Mouse (Mus musculus) hindbrain, embryonic 13.5 days (tissue): ENCODE data around the gene Traf1. TPM values are rescaled to one million over a fixed set of nuclear protein-coding genes. Genes with fewer than 3 reads are reported as not detected.
A peak's percentile ranks its signal among the peaks of the same experiment; 100 is the strongest.

Experiments
- ATAC-seq: fragments of 200-750 bp; cut with Nextera tagmentation; 2 replicates; pipeline ENCODE4 v1.8.0; 2017; ENCODE audit warnings: moderate TSS enrichment; ENCODE audit not compliant: low FRiP score
- H3K27ac ChIP-seq: fragments of 300-500 bp; sonication (generic); 2 replicates; pipeline ENCODE4 v1.5.1; 2015; ENCODE audit warnings: inconsistent platforms, mild to moderate bottlenecking, moderate library complexity
- H3K27me3 ChIP-seq: fragments of 300-500 bp; sonication (generic); 2 replicates; pipeline ENCODE4 v1.6.1; 2015; ENCODE audit warnings: mild to moderate bottlenecking, inconsistent platforms
- H3K36me3 ChIP-seq: fragments of 300-500 bp; sonication (generic); 2 replicates; pipeline ENCODE4 v1.6.1; 2015; ENCODE audit warnings: mild to moderate bottlenecking, inconsistent platforms
- H3K4me1 ChIP-seq: fragments of 300-500 bp; sonication (generic); replicated peaks from 2 replicates; pipeline ENCODE4 v1.6.1; 2015; ENCODE audit warnings: inconsistent platforms
- H3K4me2 ChIP-seq: fragments of 300-500 bp; sonication (generic); 2 replicates; pipeline ENCODE4 v1.6.1; 2015; ENCODE audit warnings: inconsistent platforms, mild to moderate bottlenecking, moderate library complexity
- H3K4me3 ChIP-seq: fragments of 300-500 bp; sonication (generic); 2 replicates; pipeline ENCODE4 v1.5.1; 2015; ENCODE audit warnings: mild to moderate bottlenecking, inconsistent platforms
- H3K9ac ChIP-seq: fragments of 300-500 bp; sonication (generic); 2 replicates; pipeline ENCODE4 v1.6.1; 2015; ENCODE audit warnings: mild to moderate bottlenecking, inconsistent platforms
- H3K9me3 ChIP-seq: fragments of 300-500 bp; sonication (generic); 2 replicates; pipeline ENCODE4 v1.6.1; 2016; ENCODE audit warnings: inconsistent platforms
- whole genome bisulfite sequencing: fragments of 180-500 bp; shearing (Covaris S2); methylation state at CpG from one replicate; pipeline ENCODE4 v1.1.7; 2015; 5-methylcytosine and 5-hydroxymethylcytosine counted together
- polyA plus RNA-seq: library from polyadenylated mRNA; unstranded; fragments of >200 nt; fragmentation: Nextera tagmentation; extraction: Ambion mirVana; gene quantifications from 2 replicates; pipeline ENCODE4 v1.2.1, GENCODE M21; 2015

The Traf1 gene
- polyA plus RNA-seq = 0.73 and 1.9 TPM in 2 replicates

- H3K36me3 ChIP-seq = no peaks in the 10 kb centered on the region
- H3K4me1 ChIP-seq = peaks cover 7% of the 10 kb centered on the region; the same call in 1 of the 2 replicates
- H3K4me3 ChIP-seq = peak within 1 kb of the TSS; percentile 16
- H3K9ac ChIP-seq = peak within 1 kb of the TSS; percentile 31; the same call in 1 of the 2 replicates
- WGBS = 24% methylated on average over 20 of the region's 20 CpGs
- H3K4me2 ChIP-seq = peak within 1 kb of the TSS; percentile 45
- no peaks in the 10 kb centered on the region for H3K9me3 ChIP-seq
- peaks cover 7% of the 10 kb centered on the region for H3K27me3 ChIP-seq
- H3K27ac ChIP-seq = no peak within 1 kb of the TSS
- ATAC-seq = no peak
Measured at GRCm38 (mm10) chr2:34961481-34962036, at the start of gene Traf1. Gene Traf1, minus strand, starts transcription at chr2:34961772.

DNA sequence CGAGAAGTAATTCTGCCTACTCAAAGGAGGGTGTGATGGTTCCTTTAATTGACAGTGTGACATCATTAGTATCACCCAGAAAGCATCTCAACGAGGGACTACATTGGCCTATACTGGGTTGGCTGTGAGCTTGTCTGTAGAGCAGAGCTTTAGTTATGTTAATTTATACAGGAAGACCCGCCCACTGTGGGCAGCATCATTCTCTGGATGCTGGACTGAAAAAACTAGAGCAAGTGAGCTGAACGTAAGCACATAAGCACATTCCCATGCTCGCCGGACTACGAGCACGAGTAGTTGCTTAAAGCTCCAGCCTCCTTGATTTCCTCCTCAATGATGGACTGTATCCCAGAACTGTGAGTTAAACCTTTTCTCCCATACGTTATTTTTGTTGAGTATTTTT lies 37.4 kb upstream of the Traf1 start:
- 83% methylated on average over 9 of the region's 9 CpGs for WGBS
- no peak for ATAC-seq
- Histone ChIP-seq H3K36me3 (no peaks in the 10 kb centered on the region), H3K9ac (no peak overlapping the region), H3K27me3 (no peaks in the 10 kb centered on the region), H3K4me1 (peaks cover 6% of the 10 kb centered on the region), H3K4me2 (no peak overlapping the region), H3K9me3 (no peaks in the 10 kb centered on the region), H3K4me3 (no peak overlapping the region), H3K27ac (no peak overlapping the region)

DNA sequence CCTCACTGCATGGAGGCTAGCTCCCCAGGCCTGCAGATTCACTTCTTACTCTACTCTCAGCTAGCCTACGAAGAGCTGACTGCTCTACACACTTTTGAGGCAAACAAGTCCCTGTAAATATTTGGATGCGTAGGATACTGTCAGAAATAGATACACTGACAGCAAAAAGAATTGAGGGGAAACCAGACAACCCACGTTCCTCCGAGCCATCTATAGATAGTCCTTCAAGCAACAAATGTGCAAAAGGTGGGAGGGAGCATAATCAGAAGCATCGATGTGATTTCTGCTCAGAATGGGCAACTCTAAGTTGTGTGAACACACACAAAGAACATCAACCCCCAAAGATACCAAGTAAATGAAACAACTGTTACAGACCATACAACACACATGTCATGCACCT lies 34.9 kb upstream of the Traf1 start:
- WGBS = 92% methylated on average over 5 of the region's 5 CpGs
- Histone ChIP-seq H3K9ac (no peak overlapping the region), H3K4me2 (no peak overlapping the region), H3K9me3 (no peaks in the 10 kb centered on the region), H3K4me3 (no peak overlapping the region), H3K36me3 (no peaks in the 10 kb centered on the region), H3K4me1 (peaks cover 18% of the 10 kb centered on the region), H3K27ac (no peak overlapping the region), H3K27me3 (no peaks in the 10 kb centered on the region)
- no peak for ATAC-seq

DNA sequence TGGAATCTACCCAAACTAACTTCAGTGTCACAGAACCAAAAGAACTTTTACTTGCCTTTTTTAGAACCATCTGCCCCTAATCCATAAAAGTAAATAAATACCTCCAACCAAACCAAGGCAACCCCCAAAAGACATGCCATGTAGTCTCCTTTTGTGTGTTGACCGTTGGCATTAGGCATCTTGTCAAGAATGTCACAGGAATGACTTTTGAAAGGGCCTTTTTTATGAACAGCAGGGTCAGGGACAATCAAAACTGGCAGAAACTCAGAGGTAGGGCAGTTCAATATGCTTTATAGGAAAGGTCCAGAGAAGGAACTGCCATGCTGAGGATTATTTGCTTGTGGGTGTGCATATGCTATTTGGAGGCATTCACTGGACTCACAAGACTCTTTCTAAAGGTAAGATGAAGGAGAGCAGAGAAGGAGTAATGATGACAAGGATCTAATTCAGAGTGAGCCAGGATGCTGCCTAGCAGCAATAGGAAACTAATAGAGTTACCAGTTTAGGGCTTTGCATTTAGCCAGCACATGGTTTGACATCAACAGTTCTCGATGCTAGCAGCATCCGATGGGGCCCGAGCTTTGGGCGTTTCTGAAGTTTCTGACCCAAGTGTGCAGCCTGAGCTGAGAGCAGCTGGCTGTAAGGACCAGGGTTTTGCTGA lies 32.3 kb upstream of the Traf1 start:
- WGBS = 44% methylated on average over 5 of the region's 5 CpGs
- H3K4me2 ChIP-seq = no peak overlapping the region

GRCm38 (mm10) chr2:34992729-34993695 lies 31.4 kb upstream of the Traf1 start:
- no peak overlapping the region for H3K9ac ChIP-seq
- H3K27ac ChIP-seq = peak overlapping the region; percentile 80
- peaks cover 18% of the 10 kb centered on the region for H3K4me1 ChIP-seq
- peak; percentile 82 for ATAC-seq
- no peaks in the 10 kb centered on the region for H3K9me3 ChIP-seq
- no peak overlapping the region for H3K4me3 ChIP-seq
- peak overlapping the region; percentile 26 for H3K4me2 ChIP-seq
- WGBS = 8% methylated on average over 9 of the region's 9 CpGs
- no peaks in the 10 kb centered on the region for H3K36me3 ChIP-seq
- H3K27me3 ChIP-seq = no peaks in the 10 kb centered on the region

More for the DNA sequence above, 32.3 kb upstream of the Traf1 start:
- Histone ChIP-seq H3K27ac (peak overlapping the region; percentile 59), H3K36me3 (no peaks in the 10 kb centered on the region), H3K4me1 (peaks cover 18% of the 10 kb centered on the region), H3K27me3 (no peaks in the 10 kb centered on the region), H3K4me3 (no peak overlapping the region), H3K9me3 (no peaks in the 10 kb centered on the region), H3K9ac (no peak overlapping the region)
- ATAC-seq = peak; percentile 46; the same call in 1 of the 2 replicates

DNA sequence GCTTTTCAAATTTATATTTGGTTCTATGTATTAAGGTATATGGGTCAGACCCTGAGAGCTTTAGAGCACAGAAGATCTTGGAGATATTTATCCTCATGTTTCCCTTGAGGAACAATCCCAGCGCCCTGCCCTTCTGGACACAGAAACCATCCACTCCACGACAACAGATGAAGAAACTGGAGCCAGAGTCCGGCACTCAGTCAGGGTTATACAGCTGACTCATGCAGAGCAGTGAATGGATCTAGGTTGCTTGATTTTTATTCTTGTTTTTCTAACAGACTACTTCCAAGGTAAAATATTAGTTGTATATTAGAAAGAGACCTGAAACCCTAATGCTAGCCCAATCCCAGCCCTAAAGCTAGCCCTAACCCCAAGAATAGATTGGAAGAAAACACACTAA lies 30.4 kb upstream of the Traf1 start:
- H3K9me3 ChIP-seq = no peaks in the 10 kb centered on the region
- no peak overlapping the region for H3K4me3 ChIP-seq
- H3K27ac ChIP-seq = no peak overlapping the region
- 81% methylated on average over 3 of the region's 3 CpGs for WGBS
- no peak for ATAC-seq
- peaks cover 18% of the 10 kb centered on the region for H3K4me1 ChIP-seq
- H3K9ac ChIP-seq = no peak overlapping the region
- no peak overlapping the region for H3K4me2 ChIP-seq
- H3K36me3 ChIP-seq = no peaks in the 10 kb centered on the region
- H3K27me3 ChIP-seq = no peaks in the 10 kb centered on the region

- H3K9me3 ChIP-seq = no peaks in the 10 kb centered on the region
- H3K4me3 ChIP-seq = no peak overlapping the region
- no peak overlapping the region for H3K4me2 ChIP-seq
- H3K27ac ChIP-seq = no peak overlapping the region; the same call in 1 of the 2 replicates
- H3K4me1 ChIP-seq = peaks cover 18% of the 10 kb centered on the region
- no peaks in the 10 kb centered on the region for H3K36me3 ChIP-seq
- 81% methylated on average over 1 of the region's 1 CpGs for WGBS
- H3K9ac ChIP-seq = no peak overlapping the region
- no peaks in the 10 kb centered on the region for H3K27me3 ChIP-seq
- ATAC-seq = no peak
Measured at GRCm38 (mm10) chr2:34989749-34990148, 28.2 kb upstream of the Traf1 start.

- no peaks in the 10 kb centered on the region for H3K27me3 ChIP-seq
- 84% methylated on average over 1 of the region's 1 CpGs for WGBS
- H3K27ac ChIP-seq = no peak overlapping the region
Measured at GRCm38 (mm10) chr2:34987595-34987994, 26.0 kb upstream of the Traf1 start.

DNA sequence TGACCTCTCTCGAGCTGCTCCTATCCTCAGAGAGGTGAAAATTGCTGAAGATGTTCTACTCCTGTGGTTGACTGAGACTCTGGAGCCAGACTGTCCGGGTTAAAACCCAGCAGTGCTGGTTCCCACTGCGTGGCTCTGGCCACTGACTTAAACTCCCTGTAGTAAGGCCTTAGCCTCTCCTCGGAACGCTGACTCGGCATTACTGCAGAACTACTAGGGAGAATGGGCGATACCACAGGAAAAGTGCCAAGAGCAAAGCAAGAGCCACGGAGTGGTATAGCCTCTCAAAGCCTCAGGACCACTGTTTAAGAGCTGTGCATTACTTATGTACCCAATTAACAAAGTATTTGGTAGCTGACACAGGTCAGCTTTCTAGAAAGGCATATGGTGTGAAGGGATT lies 23.3 kb upstream of the Traf1 start:
- Histone ChIP-seq H3K27ac (no peak overlapping the region), H3K4me1 (peaks cover 19% of the 10 kb centered on the region), H3K9ac (no peak overlapping the region), H3K4me3 (no peak overlapping the region), H3K27me3 (no peaks in the 10 kb centered on the region), H3K9me3 (no peaks in the 10 kb centered on the region), H3K4me2 (no peak overlapping the region), H3K36me3 (no peaks in the 10 kb centered on the region)
- no peak for ATAC-seq
- 81% methylated on average over 8 of the region's 8 CpGs for WGBS

More at GRCm38 (mm10) chr2:34987595-34987994, 26.0 kb upstream of the Traf1 start:
- Histone ChIP-seq H3K36me3 (no peaks in the 10 kb centered on the region), H3K9me3 (no peaks in the 10 kb centered on the region), H3K4me1 (peaks cover 7% of the 10 kb centered on the region), H3K4me2 (no peak overlapping the region), H3K4me3 (no peak overlapping the region), H3K9ac (no peak overlapping the region)
- ATAC-seq = no peak

- no peak overlapping the region for H3K9ac ChIP-seq
- 67% methylated on average over 11 of the region's 11 CpGs for WGBS
Measured at GRCm38 (mm10) chr2:34982906-34983698, 21.5 kb upstream of the Traf1 start.

DNA sequence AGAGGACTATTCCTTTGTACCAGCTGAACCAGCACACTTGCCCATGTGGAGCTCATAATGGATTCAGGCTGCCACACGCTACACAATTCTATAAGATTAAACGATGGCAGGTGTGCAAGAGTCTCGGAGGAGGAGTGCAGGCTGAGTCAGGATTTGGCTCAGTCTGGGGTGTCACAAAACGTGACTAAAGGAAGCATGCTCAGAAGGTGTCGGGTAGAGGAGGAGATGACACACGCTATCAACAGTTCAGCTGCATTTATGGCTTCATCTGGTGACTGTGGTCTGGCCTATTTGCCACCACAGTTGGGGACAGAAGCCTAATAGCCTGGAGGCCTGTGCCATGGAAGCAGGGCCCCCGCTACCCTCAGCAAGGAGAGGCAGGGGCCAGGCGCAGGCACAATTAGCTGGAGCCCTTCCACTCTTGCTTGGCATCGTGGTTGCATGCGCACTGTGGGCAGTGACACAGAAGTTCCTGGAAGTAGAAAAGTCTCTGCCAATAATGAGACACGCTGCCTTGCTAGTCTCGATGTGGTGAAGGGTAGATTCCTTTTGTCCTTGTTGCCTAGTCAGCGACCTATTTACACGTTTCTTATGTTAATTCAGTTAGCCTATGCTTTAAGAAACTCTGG lies 20.6 kb upstream of the Traf1 start:
- no peak for ATAC-seq
- H3K27me3 ChIP-seq = no peaks in the 10 kb centered on the region
- no peaks in the 10 kb centered on the region for H3K36me3 ChIP-seq
- H3K27ac ChIP-seq = 0 out of 2 replicates have a peak overlapping the region, but pooled peaks have one; percentile 20
- H3K4me1 ChIP-seq = peaks cover 19% of the 10 kb centered on the region
- no peak overlapping the region for H3K4me3 ChIP-seq
- no peak overlapping the region for H3K9ac ChIP-seq
- 59% methylated on average over 14 of the region's 14 CpGs for WGBS
- no peak overlapping the region for H3K4me2 ChIP-seq
- no peaks in the 10 kb centered on the region for H3K9me3 ChIP-seq

More at GRCm38 (mm10) chr2:34982906-34983698, 21.5 kb upstream of the Traf1 start:
- no peaks in the 10 kb centered on the region for H3K9me3 ChIP-seq
- peaks cover 19% of the 10 kb centered on the region for H3K4me1 ChIP-seq
- H3K36me3 ChIP-seq = no peaks in the 10 kb centered on the region
- H3K27me3 ChIP-seq = no peaks in the 10 kb centered on the region
- H3K4me2 ChIP-seq = no peak overlapping the region
- no peak for ATAC-seq
- H3K27ac ChIP-seq = no peak overlapping the region
- H3K4me3 ChIP-seq = no peak overlapping the region
